ENCODE assay signal across 16 mouse cellular contexts in the genomic region with DNA sequence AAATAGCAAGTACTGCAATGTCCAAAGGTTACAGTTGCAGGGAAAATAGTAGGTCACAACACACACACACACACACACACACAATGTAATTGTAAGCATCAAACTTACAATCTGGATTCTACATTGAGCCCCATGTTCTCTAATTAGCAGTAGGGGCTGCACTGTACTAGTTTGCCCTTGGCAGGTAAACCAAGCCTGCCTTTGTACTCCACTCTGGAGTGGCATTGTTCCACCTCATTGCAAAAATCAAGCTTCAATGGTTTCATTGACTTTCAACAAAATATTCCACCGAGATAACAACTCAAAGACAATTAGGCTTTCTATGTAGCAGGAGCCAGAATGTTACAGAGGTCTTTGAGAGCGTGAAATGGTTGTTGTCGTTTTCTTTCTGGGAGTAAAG.
"Had no signal": no experiment of that assay in that cellular context is flagged by ENCODE, and none has a peak within 500 bp of the region (broad histone marks: within the 10 kb centered on the region; RNA-seq: fewer than 3 reads in every experiment).

No protein-coding gene starts in this region.

- H3K27me3 ChIP-seq: intestine, embryonic 15.5 days; liver, embryonic 15.5 days; midbrain, embryonic 15.5 days; neural tube, embryonic 15.5 days had no signal

- ATAC-seq: intestine, embryonic 15.5 days; lung, postnatal 0 days; midbrain, embryonic 15.5 days had no signal

- H3K4me2 ChIP-seq: intestine, embryonic 15.5 days; liver, embryonic 11.5 days; liver, embryonic 15.5 days; midbrain, embryonic 15.5 days; neural tube, embryonic 15.5 days had no signal

- H3K9me3 ChIP-seq: intestine, embryonic 15.5 days; limb, embryonic 10.5 days; liver, embryonic 15.5 days; midbrain, embryonic 15.5 days; neural tube, embryonic 15.5 days had no signal

- H3K4me3 ChIP-seq: intestine, embryonic 15.5 days; left cerebral cortex, adult 2 months; limb, embryonic 10.5 days; liver, embryonic 15.5 days; midbrain, embryonic 15.5 days; neural tube, embryonic 15.5 days had no signal

- DNase-seq: kidney, adult 18-20 months; kidney, postnatal 14 days; lung, adult 2 months; lung, postnatal 36 days; right cerebral cortex, postnatal 4 days; spleen, adult 18-20 months; thymus, adult 18-20 months; thymus, postnatal 14 days had no signal

- H3K36me3 ChIP-seq: intestine, embryonic 15.5 days; limb, embryonic 10.5 days; liver, embryonic 15.5 days; midbrain, embryonic 15.5 days; neural tube, embryonic 15.5 days had no signal

- H3K4me1 ChIP-seq: intestine, embryonic 15.5 days; limb, embryonic 10.5 days; liver, embryonic 15.5 days; midbrain, embryonic 15.5 days; neural tube, embryonic 15.5 days had no signal

- H3K27ac ChIP-seq: intestine, embryonic 15.5 days; left cerebral cortex, adult 2 months; limb, embryonic 10.5 days; liver, embryonic 15.5 days; midbrain, embryonic 15.5 days; neural tube, embryonic 15.5 days had no signal

- H3K9ac ChIP-seq: intestine, embryonic 15.5 days; liver, embryonic 15.5 days; midbrain, embryonic 15.5 days; neural tube, embryonic 15.5 days had no signal
